Mouse (Mus musculus) monocyte, adult 5-6 weeks (primary cell): ENCODE measurements around the gene Acsl5. TPM values are rescaled to one million over a fixed set of nuclear protein-coding genes. Genes with fewer than 3 reads are reported as not detected.
A peak's percentile ranks its signal among the peaks of the same experiment; 100 is the strongest.

Experiments used
- ATAC-seq: fragments of 153-309, 156-312 bp; replicated peaks from 2 replicates; pipeline ENCODE4 v1.8.0; 2017; ENCODE audit warnings: mild to moderate bottlenecking; ENCODE audit not compliant: low TSS enrichment, insufficient number of reproducible peaks, severe bottlenecking, poor library complexity, low FRiP score
- total RNA-seq: library from RNA; stranded (forward); fragments of 200-1000, 200-491, 200-594 nt; gene quantifications from 3 replicates; pipeline ENCODE4 v1.2.3, GENCODE M21; 2017

Acsl5 gene
- total RNA-seq, 1 experiment from 2014 or later, result 204 TPM

DNA sequence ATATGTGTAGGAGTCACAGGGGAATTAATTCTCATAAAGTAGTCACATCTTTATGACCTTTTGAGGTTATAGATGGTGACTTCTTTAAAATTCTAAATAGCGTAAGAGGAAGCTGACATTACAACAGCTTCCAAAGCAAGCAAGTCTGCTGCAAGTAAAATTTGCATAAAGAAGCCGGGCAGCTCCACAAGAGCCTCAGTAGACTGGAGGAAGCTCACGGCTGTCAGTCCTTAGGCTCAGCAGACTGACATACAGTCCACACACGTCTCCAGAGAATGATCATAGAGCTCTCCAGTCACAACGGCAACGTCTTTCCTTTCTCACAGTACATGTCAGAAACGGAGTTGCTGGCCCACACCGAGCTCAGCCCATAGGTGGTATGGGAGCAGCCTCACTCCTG is 60.1 kb downstream of the Acsl5 start:
- ATAC-seq, result peak; percentile 77

DNA sequence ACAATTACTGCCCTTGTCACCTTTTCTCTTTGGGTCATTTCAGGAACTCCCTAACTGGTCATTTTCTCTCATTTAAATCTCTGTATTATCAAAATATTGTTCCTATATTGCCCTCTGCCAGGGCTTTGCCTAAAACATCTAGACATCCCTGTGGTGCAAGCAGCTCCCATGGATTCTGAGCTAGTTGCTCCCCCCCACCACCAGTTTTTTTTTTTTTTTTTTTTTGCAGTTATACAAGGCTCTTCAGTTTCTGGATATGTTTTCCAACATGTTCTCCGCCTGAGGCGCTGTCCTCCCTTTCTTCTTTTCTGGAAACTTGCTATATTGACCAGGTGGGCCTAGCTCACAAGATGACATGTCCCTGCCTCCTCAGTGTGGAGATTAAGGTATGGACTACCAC is 61.9 kb downstream of the Acsl5 start:
- no peak for ATAC-seq

DNA sequence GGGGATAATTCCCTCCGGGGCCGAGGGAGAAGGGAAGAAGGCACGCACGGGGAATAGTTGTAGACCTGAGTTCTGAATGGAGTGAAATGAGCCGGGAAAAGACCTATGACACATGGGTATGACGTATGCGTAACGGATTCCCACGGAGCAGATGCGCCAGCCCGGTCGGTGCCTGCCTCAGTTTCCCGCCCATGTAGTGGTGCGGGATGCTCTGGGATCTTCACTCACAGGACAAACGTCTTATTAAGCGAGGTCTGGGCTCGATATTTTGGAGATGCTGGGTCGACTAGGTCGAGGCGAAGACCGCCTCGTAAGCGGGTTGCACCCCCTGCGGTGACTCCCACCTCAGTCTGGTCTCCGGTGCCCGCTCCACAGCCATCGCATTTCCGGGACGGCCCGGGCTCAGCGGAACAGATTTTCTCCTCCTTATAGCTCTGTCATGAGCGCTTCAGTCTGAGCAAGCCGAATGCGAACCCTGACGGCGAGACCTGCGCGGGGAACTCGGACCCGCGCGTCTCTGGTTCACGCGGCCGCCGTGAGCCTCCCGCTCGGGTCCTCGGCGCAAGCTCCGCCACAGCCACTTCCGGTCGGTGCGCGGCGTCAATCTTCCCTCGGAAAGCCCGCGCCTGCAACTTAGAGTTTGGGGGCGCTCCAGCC is 63.8 kb downstream of the Acsl5 start, which contains the start of gene Zdhhc6:
Gene Zdhhc6 (minus strand): TSS at position 581 of the 657 bp plus-strand sequence.
- peak; percentile 47 for ATAC-seq

DNA sequence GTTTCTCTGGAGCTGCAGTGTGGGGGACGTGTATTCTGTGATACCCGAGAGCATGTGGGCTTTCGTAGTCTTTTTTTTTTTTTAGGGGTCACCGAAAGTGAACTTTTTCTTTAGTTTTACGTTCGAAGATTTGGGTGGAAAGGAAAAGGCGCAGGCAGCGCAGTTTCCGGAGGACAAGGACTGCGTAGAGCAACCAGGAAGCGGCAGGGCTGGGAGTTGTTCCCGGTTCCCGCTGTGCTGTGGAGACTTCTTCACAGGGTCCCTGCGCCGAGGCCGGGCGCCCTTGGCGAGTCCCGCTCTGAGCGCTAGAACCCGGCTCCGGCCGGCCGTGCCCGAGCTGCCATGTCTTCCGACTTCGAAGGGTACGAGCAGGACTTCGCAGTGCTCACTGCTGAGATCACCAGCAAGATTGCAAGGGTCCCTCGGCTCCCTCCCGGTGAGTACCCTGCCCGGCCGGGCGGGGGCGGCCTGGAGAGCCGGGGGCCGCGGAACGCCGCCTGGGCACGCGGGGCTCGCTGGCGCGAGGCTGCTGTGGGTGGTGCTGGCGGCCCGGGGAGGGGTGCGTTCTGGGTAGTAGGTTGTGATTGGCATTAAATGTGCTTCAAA is 64.5 kb downstream of the Acsl5 start, which contains the start of gene Vti1a:
Gene Vti1a (plus strand): TSS at position 187 of the 606 bp plus-strand sequence.
- ATAC-seq, result peak; percentile 73

DNA sequence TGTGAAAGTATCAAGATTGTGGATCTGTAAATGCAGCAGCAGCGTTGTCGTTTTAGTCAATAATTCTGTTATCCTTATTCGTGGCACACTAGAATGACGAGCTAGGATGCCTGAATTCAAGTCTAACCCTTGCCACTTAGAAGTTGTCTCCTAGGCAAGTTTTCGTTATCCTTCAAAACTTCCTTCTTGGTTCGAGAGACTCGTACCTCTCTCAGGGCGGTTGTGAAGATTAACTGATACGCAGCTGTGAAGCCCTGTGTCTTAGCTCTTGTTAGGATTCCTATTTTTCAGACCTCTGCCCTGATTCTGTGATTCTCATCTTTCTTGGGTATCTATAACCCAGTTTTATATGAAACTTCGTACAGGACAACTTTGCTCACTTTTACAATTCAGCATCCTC is 65.2 kb downstream of the Acsl5 start:
- ATAC-seq, result no peak

DNA sequence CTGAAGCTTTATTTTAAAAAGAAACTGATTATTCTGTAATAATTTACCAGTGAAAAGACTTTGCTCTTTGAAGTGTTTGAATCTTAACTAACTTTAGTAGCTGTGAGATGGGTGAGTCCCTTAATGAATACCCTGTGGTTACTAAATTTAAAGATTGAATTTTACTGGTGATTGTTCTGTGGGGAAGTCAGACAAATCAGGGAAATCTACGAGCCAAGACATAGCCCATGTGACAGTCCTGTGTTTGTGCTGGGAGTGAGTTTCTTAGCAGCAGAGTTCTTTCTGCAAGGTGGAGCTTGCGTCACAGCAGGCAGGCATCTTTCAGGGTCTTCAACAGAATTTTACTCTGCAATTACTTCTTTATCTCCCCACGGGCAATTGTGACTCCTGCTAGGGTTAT is 67.3 kb downstream of the Acsl5 start:
- ATAC-seq, result no peak

DNA sequence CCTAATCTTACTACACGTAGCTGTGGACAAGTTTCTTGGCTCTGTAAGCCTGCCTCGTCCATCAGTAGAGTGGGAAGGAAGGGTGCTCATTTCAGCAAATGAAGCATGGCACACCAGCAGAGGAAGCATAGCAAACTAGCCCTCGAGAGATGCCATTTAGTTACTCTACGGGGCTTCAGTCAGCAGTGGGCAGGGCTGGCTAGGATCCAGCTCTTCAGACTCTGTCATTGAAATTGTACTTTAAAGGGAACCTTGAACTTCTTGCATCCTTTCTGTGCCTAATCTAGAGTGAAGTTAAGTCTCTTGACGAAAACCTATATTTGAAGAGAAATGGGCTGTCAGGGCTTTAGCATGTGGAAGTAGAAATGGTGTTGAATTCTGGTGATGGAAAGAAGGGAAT is 67.8 kb downstream of the Acsl5 start:
- ATAC-seq, result no peak

DNA sequence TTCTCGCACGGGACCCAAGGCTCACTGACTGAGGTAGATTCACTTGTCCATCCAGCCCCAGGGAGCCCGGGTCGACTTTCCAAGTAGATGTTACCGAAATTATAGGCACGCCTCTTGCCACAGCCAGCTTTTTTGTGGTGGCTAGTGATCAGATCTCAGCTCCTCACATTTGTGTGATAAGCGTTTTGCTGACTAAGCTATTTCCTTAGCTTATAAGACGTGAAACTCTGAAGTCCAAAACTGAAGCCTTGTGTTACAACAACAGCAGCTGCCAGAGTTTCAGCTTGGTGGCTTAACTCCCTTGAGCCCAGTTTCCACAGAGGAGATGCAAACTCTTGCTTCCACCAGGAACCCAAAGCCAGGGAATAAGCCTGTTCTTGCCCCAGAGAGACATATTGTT is 70.9 kb downstream of the Acsl5 start:
- ATAC-seq, result no peak

DNA sequence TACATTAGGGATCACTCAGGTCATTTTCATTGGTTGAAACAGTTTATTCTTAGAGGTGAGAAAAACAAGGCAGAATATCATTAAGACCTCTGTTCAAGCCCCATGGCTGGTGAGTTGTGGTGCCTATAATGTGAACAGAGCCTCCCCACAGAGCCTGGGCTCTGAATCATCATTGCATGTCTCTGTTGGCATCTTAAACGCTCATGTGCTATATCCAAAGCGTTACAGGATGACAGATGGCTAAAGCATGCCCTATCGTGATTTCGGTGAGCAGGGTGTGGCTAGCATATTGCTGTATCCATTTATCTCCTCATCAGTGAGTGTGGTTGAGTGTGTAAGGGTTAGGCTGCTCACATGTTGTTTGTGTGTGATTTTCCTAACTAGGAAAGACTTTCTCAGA is 75.8 kb downstream of the Acsl5 start:
- ATAC-seq, result no peak

DNA sequence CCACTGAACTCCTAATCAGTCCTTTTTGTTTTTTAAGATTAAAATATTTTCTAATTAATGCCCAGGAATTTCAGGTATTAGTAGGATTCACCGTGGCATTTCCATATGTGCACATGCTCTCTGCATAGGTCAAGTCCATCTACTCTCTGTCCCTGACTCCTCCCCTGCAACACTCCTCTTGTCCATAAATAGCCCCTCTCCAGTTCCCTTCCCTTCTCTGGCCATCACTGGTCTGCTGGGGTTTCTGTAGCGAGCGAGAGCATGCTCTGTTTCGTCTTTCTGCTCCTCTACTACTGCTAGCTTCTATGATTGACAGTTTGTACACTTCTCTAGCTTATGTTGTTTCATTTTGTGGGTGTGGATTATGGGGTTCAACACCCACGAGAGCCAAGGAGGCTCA is 80.0 kb downstream of the Acsl5 start:
- ATAC-seq, result no peak

DNA sequence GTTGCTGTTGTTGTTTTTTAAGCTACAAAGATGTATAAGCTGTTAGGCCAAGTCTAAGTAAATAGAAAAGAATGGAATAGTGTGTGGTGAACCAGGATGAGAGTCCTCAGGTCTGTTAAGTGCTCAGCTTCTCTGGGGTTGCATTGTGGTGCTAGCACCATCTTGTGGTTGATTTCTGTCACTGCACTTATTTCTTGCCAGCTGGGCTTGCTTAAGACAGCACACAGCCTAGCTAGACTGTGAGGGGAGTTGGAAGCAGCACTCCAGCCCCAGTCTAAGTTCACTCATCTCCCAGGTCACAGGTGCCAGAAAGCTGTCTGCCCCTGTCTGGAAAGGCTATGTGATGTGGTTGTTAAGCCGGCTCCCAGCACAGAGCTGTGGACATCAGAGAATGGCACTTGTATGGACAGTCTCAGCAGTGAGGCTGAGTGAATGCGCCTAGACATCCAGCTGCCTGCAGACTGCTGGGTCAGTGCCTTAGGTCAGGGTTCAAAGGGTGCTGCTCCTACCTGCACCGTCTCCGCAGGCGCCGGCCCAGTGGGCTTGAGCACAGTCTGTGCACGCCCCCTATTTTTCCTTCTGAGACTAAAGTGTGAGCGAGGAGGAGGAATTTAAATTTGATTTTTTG is 81.0 kb downstream of the Acsl5 start:
- ATAC-seq, result peak; percentile 87

DNA sequence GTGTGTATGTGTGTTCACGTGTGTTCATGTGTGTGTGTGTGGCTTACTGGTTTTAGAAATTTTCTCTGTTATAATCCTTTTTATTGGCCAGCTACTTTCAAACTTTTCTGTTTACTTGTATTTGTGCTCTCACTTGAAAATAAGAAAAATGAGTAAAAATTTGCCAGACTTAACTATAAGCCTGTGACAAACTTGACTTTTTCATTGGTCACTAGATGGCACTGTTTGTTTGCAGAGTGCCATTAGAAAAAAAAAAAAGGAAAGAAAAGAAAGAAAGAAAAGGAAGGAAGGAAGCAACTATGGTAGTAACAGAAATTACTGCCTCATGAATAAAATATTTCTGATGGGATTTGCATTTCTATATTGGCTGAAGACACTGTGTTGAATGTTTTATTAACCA is 84.1 kb downstream of the Acsl5 start:
- no peak for ATAC-seq

DNA sequence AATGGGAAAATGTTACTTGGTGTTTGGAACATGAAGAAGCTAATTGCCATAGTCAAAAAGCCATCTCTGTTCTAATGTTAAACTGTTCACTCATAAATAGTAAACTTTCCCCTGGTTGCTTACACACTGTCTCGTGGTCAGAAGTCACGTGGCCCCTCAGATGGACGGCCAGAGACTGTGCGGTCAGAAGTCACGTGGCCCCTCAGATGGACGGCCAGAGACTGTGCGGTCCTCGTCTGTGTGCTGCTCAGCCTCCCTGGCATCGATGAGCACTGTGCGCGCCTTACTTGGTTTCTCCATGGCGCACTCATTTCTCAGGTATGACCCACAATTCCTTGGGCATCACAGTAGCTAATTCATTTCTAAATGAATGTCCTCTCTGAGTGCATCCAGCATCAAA is 84.7 kb downstream of the Acsl5 start:
- no peak for ATAC-seq

DNA sequence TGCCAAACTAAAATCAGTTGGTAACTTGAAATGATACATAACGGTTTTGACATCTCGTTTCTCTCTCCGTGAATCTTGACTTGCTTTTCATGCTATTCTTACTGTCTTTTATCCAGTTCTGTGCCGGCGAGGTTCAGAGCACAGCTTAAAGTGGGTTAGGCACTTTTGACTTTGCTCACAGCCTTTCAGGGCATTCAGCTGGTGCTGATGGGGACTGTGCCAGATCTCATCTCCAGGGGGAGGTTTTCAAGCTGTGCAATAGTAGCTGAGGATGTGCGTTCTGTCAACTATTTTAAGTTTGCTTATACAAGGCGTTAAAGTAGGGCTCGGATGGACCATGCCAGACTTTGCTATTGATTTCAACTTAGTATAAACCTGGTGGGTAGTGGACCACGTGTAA is 85.3 kb downstream of the Acsl5 start:
- no peak for ATAC-seq

DNA sequence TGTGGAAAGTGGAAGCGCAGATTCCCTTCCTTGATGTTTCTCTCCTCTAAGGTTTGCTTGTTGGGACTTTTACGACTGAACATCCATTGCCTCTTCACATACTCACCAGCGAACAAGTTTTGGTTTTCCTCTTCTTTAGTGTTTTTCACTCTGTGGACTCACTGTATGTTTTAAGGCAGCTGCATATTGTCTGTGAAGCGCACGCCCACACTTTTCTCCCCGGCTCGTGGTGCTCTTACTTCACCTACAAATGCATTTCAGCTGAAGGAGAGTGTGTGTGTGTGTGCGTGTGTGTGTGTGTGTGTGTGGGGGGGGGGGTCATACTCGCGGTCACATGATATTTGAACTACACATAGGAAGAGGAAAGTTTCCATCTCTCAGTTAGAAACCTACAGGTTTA is 85.9 kb downstream of the Acsl5 start:
- ATAC-seq, result no peak

DNA sequence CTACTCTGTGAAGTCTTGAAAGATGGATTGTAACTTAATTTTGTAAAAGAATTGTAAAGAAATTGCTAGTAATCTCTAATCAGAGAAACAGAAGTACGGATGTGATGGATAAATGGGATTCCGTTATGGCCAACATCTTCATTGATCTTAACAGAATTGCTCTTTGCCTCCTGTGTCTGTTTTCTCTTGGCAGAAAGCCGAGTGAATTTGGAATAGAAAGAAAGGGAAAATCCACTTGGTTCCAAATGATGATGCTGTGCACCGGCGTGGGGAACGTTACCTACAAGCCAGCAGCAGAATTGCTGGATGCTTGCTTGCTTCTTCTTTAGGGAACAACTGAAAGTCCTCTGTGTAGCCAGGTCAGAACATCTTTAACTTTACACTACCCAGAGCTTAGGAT is 88.8 kb downstream of the Acsl5 start:
- no peak for ATAC-seq

DNA sequence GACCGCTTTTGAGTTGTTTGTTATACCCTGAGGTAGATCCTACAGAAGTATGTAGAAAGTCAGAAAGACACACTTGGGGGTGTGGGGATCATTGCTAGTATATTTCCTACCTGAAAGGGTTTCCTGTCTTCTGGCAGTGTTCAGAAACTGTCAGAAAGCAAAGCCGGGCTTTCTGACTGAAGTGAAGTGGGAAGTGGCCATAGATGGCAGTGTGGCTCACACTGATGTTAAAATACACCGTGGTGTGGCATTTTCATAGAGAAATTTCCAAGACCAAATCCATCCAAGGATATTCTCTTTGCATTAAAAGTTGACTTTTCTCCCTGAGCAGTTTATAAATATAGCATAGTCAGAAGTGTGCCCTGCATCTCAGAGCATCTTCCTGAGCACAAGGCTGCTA is 89.6 kb downstream of the Acsl5 start:
- no peak for ATAC-seq

DNA sequence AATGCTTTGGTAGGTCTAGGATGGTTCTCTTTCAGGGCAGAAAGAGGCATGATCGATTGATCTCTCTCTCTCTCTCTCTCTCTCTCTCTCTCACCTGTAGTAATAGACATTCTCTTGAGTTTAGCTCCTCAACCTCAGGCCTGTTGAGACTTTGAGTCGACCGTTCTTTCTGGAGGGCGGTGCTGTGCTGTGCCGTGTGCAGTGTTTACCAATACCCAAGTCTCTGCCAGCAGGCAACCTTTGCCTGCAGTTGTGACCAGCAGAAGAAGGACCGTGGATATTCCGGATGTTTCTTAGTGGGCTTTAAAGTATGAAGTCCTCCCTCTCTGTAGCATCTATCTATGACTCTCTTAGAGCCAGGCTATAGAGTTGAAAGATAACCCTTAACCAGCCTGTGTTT is 90.7 kb downstream of the Acsl5 start:
- ATAC-seq, result no peak

DNA sequence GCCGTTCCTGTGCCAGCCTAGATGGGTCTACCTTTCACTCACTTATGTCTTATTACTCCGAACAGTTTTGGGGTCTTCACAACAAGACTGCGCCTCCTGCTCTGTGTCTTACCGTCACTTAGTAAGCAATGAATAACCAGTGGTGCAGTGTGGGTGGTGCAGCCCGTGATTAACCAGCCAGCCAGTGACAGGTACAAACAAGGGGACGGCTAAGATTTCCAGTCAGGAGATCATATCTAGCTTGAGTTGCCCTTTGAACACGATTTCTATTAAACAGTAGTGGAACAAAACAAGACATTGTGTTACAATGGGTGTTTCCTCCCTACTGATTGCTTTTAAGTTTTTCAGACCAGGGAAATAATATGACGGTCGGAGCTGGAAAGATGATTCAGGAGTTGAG is 91.5 kb downstream of the Acsl5 start:
- no peak for ATAC-seq
